In genomic region chr17:13175609-13176008, GRCm38 (mm10) we compare ENCODE assay signal across 27 mouse cellular contexts. TPM values are rescaled to one million over a fixed set of nuclear protein-coding genes. Genes with fewer than 3 reads are reported as not detected.
DNase-seq lines count a peak whose midpoint lies in the region; ATAC-seq and TF ChIP-seq lines count a peak whose summit lies in the region.
"Not testable (repeated sequence)": the region's sequence is repeated elsewhere in the genome, so short reads cannot be mapped to it uniquely, and the experiment has no call there.
"Had no signal": no experiment of that assay in that cellular context is flagged by ENCODE, and none has a peak within 500 bp of the region (broad histone marks: within the 10 kb centered on the region; RNA-seq: fewer than 3 reads in every experiment).

No protein-coding gene starts in this region.

- in situ Hi-C loops in Patski (cut with MboI; ENCODE audit: low pct_unique_long_range_greater_than_20kb) = not testable (repeated sequence)

- DNase-seq in Patski (ENCODE audit: low read depth, low spot score) = not testable (repeated sequence)

- TF ChIP-seq CTCF in Patski (IDR thresholded peaks at IDR 0.05) = not testable (repeated sequence)

- H3K4me3 ChIP-seq in forebrain, embryonic 15.5 days; hindbrain, embryonic 16.5 days (ENCODE audit: low read length); midbrain, embryonic 13.5 days (replicated peaks): not testable (repeated sequence)

- CTCF ChIA-PET in Patski (lab: Charles Lee) = not testable (repeated sequence)

- H3K27ac ChIP-seq in forebrain, embryonic 15.5 days (replicated peaks); hindbrain, embryonic 16.5 days (ENCODE audit: low read depth, low read length); midbrain, embryonic 13.5 days: not testable (repeated sequence)

- H3K9ac ChIP-seq in forebrain, embryonic 15.5 days (replicated peaks); hindbrain, embryonic 16.5 days (ENCODE audit: low read depth, low read length); midbrain, embryonic 13.5 days (replicated peaks): not testable (repeated sequence)

- not testable (repeated sequence) for H3K27me3 ChIP-seq in Patski; forebrain, embryonic 15.5 days; hindbrain, embryonic 16.5 days (replicated peaks; ENCODE audit: control insufficient read depth, insufficient read depth, low read length); midbrain, embryonic 13.5 days

- peaks cover 11% of the 10 kb centered on the region for H3K9me3 ChIP-seq in forebrain, embryonic 15.5 days
- H3K9me3 ChIP-seq in hindbrain, embryonic 16.5 days (ENCODE audit: control insufficient read depth, low read length); midbrain, embryonic 13.5 days: not testable (repeated sequence)

- 50% methylated on average over 1 of the region's 1 CpGs for WGBS in forebrain, embryonic 15.5 days
- WGBS in hindbrain, embryonic 16.5 days = no CpG with 5 or more reads among the region's 1 CpGs
- WGBS in midbrain, embryonic 13.5 days = 45% methylated on average over 1 of the region's 1 CpGs

- not testable (repeated sequence) for H3K4me2 ChIP-seq in forebrain, embryonic 15.5 days (replicated peaks); hindbrain, embryonic 16.5 days (ENCODE audit: low read length); midbrain, embryonic 13.5 days (replicated peaks)

- not testable (repeated sequence) for H3K4me1 ChIP-seq in forebrain, embryonic 15.5 days; hindbrain, embryonic 16.5 days (ENCODE audit: control insufficient read depth, insufficient read depth, low read depth, low read length); midbrain, embryonic 13.5 days (replicated peaks)

- H3K36me3 ChIP-seq in forebrain, embryonic 15.5 days; hindbrain, embryonic 16.5 days (ENCODE audit: control insufficient read depth, insufficient read depth, low read length); midbrain, embryonic 13.5 days: not testable (repeated sequence)

- ATAC-seq in Patski = peak; percentile 51
- peak; percentile 66; the same call in 1 of the 2 replicates for ATAC-seq in forebrain, embryonic 15.5 days (replicated peaks)
- peak; percentile 62 for ATAC-seq in granulocyte monocyte progenitor cell, adult 5-6 weeks (replicated peaks; ENCODE audit: poor library complexity, severe bottlenecking)
- ATAC-seq in hindbrain, embryonic 16.5 days = 0 out of 2 replicates have a peak, but pooled peaks have one; percentile 58
- peak; percentile 72 for ATAC-seq in megakaryocyte progenitor cell, adult 5-6 weeks (replicated peaks; ENCODE audit: poor library complexity)
- 0 out of 2 replicates have a peak, but pooled peaks have one; percentile 51 for ATAC-seq in midbrain, embryonic 13.5 days

- POLR2A ChIA-PET in Patski (lab: Charles Lee) = not testable (repeated sequence)

RNA-seq across cellular contexts. Expression of gene Unc93a, which starts 44.0 kb away (rescaled TPM):
- polyA plus RNA-seq in Patski (2021) = 2.3 TPM
- polyA plus RNA-seq in forebrain, embryonic 15.5 days (2015; fragmentation: Nextera tagmentation; extraction: Ambion mirVana) = 0.06 TPM in 1 of 2 replicates, not detected in the other
- not detected in 2 replicates for total RNA-seq in granulocyte monocyte progenitor cell, adult 5-6 weeks (2014; fragmentation: Nextera tagmentation)
- not detected in 2 replicates for total RNA-seq in granulocyte monocyte progenitor cell, adult 5-6 weeks (2017)
- not detected in 2 replicates for polyA plus RNA-seq in hindbrain, embryonic 16.5 days (2015; fragmentation: Nextera tagmentation; extraction: Ambion mirVana)
- total RNA-seq in megakaryocyte progenitor cell, adult 5-6 weeks (2015) = not detected in 2 replicates
- total RNA-seq in megakaryocyte progenitor cell, adult 5-6 weeks (2017) = 0.17 TPM in 1 of 2 replicates, not detected in the other
- 0.07 TPM in 1 of 2 replicates, not detected in the other for polyA plus RNA-seq in midbrain, embryonic 13.5 days (2015; fragmentation: Nextera tagmentation; extraction: Ambion mirVana)
- total RNA-seq: gastrocnemius, adult 8-10 months; gastrocnemius, postnatal 25 days; heart, adult 2 months; heart, postnatal 14 days; heart, postnatal 4 days; hindbrain, postnatal 0 days had no signal
- polyA plus RNA-seq: embryonic facial prominence, embryonic 12.5 days; embryonic facial prominence, embryonic 15.5 days; forebrain, embryonic 12.5 days; heart, embryonic 10.5 days; heart, embryonic 13.5 days; heart, embryonic 16.5 days; hindbrain, embryonic 13.5 days; intestine, embryonic 14.5 days had no signal

RNA-seq across cellular contexts. Expression of gene Smok2a, which starts 45.4 kb away (rescaled TPM):
- polyA plus RNA-seq in Patski (2021) = not detected
- polyA plus RNA-seq in forebrain, embryonic 15.5 days (2015; fragmentation: Nextera tagmentation; extraction: Ambion mirVana) = not detected in 2 replicates
- total RNA-seq in granulocyte monocyte progenitor cell, adult 5-6 weeks (2014; fragmentation: Nextera tagmentation) = not detected in 2 replicates
- total RNA-seq in granulocyte monocyte progenitor cell, adult 5-6 weeks (2017) = not detected in 2 replicates
- not detected in 2 replicates for polyA plus RNA-seq in hindbrain, embryonic 16.5 days (2015; fragmentation: Nextera tagmentation; extraction: Ambion mirVana)
- total RNA-seq in megakaryocyte progenitor cell, adult 5-6 weeks (2015) = not detected in 2 replicates
- total RNA-seq in megakaryocyte progenitor cell, adult 5-6 weeks (2017) = not detected in 2 replicates
- not detected in 2 replicates for polyA plus RNA-seq in midbrain, embryonic 13.5 days (2015; fragmentation: Nextera tagmentation; extraction: Ambion mirVana)
- total RNA-seq: adrenal gland, adult 18-20 months; adrenal gland, postnatal 10 days; adrenal gland, postnatal 36 days; ES-E14; gastrocnemius, adult 8-10 months; gastrocnemius, postnatal 25 days; heart, adult 2 months; heart, postnatal 14 days; heart, postnatal 4 days; hindbrain, postnatal 0 days had no signal
- polyA plus RNA-seq: embryonic facial prominence, embryonic 12.5 days; embryonic facial prominence, embryonic 15.5 days; forebrain, embryonic 12.5 days; forebrain, embryonic 16.5 days; gonadal fat pad, adult 2 months; heart, adult 2 months; heart, embryonic 10.5 days; heart, embryonic 13.5 days; heart, embryonic 16.5 days; hindbrain, embryonic 13.5 days; hindbrain, postnatal 0 days; intestine, embryonic 14.5 days; intestine, postnatal 0 days had no signal

RNA-seq across cellular contexts. Expression of gene Smok2b, which starts 54.4 kb away (rescaled TPM):
- polyA plus RNA-seq in Patski (2021) = not detected
- polyA plus RNA-seq in forebrain, embryonic 15.5 days (2015; fragmentation: Nextera tagmentation; extraction: Ambion mirVana) = not detected in 2 replicates
- total RNA-seq in granulocyte monocyte progenitor cell, adult 5-6 weeks (2014; fragmentation: Nextera tagmentation) = not detected in 2 replicates
- total RNA-seq in granulocyte monocyte progenitor cell, adult 5-6 weeks (2017) = not detected in 2 replicates
- polyA plus RNA-seq in hindbrain, embryonic 16.5 days (2015; fragmentation: Nextera tagmentation; extraction: Ambion mirVana) = not detected in 2 replicates
- not detected in 2 replicates for total RNA-seq in megakaryocyte progenitor cell, adult 5-6 weeks (2015)
- total RNA-seq in megakaryocyte progenitor cell, adult 5-6 weeks (2017) = not detected in 2 replicates
- not detected in 2 replicates for polyA plus RNA-seq in midbrain, embryonic 13.5 days (2015; fragmentation: Nextera tagmentation; extraction: Ambion mirVana)
- total RNA-seq: adrenal gland, adult 18-20 months; adrenal gland, postnatal 10 days; adrenal gland, postnatal 36 days; ES-E14; gastrocnemius, adult 8-10 months; gastrocnemius, postnatal 25 days; heart, adult 2 months; heart, postnatal 14 days; heart, postnatal 4 days; hindbrain, postnatal 0 days had no signal
- polyA plus RNA-seq: embryonic facial prominence, embryonic 12.5 days; embryonic facial prominence, embryonic 15.5 days; forebrain, embryonic 12.5 days; forebrain, embryonic 16.5 days; gonadal fat pad, adult 2 months; heart, adult 2 months; heart, embryonic 10.5 days; heart, embryonic 13.5 days; heart, embryonic 16.5 days; hindbrain, embryonic 13.5 days; hindbrain, postnatal 0 days; intestine, embryonic 14.5 days; intestine, postnatal 0 days had no signal
